Mouse (Mus musculus) adrenal gland, postnatal 25 days (tissue): ENCODE data around the gene Zfp874b. TPM values are rescaled to one million over a fixed set of nuclear protein-coding genes. Genes with fewer than 3 reads are reported as not detected.
"Not testable (repeated sequence)": the region's sequence is repeated elsewhere in the genome, so short reads cannot be mapped to it uniquely, and the experiment has no call there.

Experiments used
- DNase-seq: peaks from one replicate; pipeline ENCODE4 v3.0.0; 2021; ENCODE audit warnings: mixed read lengths
- long read RNA-seq: library from polyadenylated mRNA; stranded (forward); transcript quantifications from one replicate; pipeline ENCODE4 v2.0.0, GENCODE M21; 2021
- total RNA-seq: library from RNA; stranded (reverse); gene quantifications from 2 replicates; pipeline ENCODE4 v1.2.3, GENCODE M21; 2021

Gene Zfp874b
- 15.9 and 18.7 TPM in 2 replicates for total RNA-seq
- long read RNA-seq = 0 reads

DNA sequence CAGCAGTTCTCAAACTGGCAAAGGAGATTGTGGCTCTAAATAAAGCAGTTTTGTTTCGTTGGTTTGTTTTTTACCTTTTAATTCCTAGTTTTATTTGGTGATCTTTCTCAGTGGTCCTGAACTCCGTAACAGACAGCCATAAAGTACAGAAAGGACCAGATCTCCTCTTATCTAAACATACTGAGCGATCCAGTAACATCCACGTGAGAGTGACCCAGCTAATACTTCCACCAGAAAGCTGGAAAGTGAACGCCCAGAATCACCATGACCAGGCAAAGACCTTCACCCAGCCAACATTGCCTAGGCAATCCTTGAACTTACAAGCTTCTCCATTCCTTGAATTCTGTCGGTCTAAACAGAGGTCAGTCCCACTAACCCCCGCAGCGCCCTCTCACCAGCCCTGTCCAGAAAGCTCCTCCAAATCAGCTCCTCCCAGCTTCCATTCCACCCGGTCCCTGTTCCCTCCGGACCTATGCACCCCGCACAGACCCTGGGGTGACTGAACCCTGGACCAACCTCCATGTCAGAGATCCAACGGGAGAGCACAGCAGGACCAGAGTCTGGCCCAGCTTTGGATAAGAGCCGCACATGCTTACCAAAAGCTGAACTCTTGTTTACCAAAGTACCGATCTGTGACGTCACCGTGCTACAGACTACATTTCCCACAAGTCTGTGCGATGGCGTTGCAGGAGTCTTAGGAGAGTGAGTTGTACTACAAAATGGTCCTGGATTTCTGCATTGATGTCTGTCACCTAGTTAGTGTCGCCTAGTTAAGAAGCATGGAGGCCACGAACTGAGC lies at the start of gene Zfp874b:
Zfp874b (minus strand) TSS at position 634 of the 799 bp plus-strand sequence.
- peak; percentile 71 for DNase-seq

DNA sequence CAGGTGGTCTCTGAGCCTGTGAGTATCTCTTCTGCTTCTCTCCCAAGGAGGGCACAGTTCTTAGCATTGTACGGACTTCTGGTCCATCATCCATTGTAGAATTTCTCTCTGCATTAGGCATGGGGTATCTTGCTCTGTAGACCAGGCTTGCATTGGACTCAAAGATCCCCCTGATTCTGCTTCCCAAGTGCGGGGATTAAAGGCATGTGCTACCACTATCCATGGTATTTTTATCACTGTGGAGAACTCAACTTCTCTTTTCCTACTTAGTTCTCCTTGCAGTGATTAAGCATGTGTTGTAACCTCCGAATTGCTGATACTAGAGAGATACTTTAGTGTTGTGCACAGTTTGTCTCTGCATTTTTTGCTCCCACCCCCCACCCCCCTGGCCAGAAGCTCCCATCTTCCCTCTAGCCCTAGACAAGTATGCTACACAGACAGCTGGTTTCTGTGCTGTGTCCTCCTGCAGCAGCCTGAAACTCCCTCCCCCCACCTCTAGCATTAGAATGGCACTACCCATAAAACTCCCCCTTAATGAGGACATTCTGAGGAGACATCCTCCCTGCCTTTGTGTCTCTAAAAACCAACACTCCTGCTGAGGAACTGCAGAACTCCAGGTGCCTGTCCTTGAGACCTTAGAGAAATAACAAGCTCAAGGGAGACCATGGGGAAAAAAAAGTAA lies 43.1 kb upstream of the Zfp874b start:
- DNase-seq = no peak

GRCm38 (mm10) chr13:67525753-67526410 lies 41.8 kb upstream of the Zfp874b start, which contains the start of the genes Gm26965 and Zfp87:
Gene Gm26965 (minus strand): TSS chr13:67526151.
Gene Zfp87 (minus strand): TSS chr13:67526177.
- DNase-seq = peak; percentile 85

GRCm38 (mm10) chr13:67500908-67501307 lies 16.9 kb upstream of the Zfp874b start:
- no peak for DNase-seq

GRCm38 (mm10) chr13:67500084-67500719 lies 16.1 kb upstream of the Zfp874b start, which contains the start of gene Zfp58:
Gene Zfp58 (minus strand): TSS chr13:67500555.
- DNase-seq = peak; percentile 62

DNA sequence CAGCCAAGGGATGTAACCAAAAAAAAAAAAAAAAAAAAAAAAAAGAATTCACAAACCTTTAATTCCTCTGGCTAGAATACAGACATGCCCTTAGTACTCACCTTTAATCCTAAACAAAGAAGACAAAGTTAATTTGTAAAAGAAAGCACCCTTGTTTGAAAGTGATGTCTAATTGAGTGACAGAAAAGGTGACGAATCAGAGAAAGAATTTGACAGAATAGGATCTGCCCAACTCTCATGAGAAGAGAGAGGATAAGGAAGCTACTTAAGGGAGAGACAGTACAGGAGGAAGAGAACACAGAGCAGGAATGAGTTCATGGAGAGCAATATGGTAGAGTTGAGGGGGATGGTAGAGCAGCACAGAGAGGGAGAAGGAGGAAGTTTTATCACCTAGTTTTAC lies 11.6 kb upstream of the Zfp874b start:
- DNase-seq = no peak

DNA sequence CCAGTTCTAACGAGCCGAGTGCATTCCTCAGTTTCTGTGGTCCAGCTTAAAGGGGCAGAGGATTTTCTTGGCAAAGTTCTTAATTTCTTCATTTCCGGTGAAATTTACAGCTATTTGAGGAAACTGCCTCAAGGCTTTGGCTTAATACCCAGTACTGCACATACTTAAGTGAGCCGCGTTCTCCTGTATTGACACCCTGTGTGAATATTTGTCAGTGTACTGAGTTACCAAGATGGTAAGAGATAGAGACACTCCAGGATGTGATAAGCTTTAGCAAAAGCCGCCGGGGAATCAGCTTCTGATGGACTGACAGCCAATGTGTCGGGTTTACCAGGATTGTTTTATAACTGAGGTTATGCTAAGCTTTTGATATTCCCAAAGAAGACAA lies 360 bp upstream of the Zfp874b start:
- DNase-seq = no peak

- no peak for DNase-seq
These were observed 2.5 kb downstream of the Zfp874b start for GRCm38 (mm10) chr13:67481528-67481927.

GRCm38 (mm10) chr13:67469274-67469673 lies 14.8 kb downstream of the Zfp874b start:
- no peak for DNase-seq

- not testable (repeated sequence) for DNase-seq
These were observed 20.4 kb downstream of the Zfp874b start for GRCm38 (mm10) chr13:67463506-67464185.

DNA sequence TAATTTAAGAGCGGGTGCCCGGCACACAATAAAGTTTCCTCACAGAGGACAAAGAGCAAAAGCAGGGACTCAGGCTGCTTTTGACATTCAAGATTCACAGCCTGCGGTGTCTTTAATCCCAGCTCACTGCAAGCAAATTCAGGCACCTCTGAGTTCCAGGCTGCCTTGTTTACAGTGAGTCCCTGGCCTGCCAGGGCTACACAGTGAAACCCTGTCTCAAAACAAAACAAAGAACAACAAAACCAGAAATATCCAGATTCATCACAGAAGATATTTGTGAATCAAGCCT lies 32.1 kb downstream of the Zfp874b start:
- no peak for DNase-seq

- DNase-seq = peak; percentile 83
These were observed 32.7 kb downstream of the Zfp874b start, which contains the start of gene Zfp874a for GRCm38 (mm10) chr13:67451172-67452020. Gene Zfp874a (minus strand): TSS chr13:67451624.

GRCm38 (mm10) chr13:67437095-67437494 lies 47.0 kb downstream of the Zfp874b start:
- DNase-seq = not testable (repeated sequence)

DNA sequence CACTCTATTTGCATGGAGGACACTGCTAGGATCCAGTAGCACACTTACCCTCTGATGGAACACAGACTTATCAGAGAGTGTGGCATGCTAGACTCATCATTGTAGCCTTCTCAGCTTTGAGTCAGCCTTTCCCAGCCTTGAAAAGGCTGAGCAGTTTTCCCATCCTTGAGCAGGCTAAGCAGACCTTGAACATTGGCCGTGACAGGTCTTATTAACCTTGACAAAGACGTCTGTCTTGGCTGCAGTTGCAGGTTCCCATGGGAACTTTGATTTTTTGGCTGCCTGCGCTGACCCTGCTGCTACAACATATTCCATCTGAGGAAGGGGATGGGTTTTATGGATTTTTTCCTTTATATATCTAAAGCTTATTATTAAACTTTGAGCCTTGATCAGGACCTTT lies 55.9 kb downstream of the Zfp874b start:
- DNase-seq = peak; percentile 55

GRCm38 (mm10) chr13:67425699-67426098 lies 58.4 kb downstream of the Zfp874b start:
- DNase-seq = not testable (repeated sequence)

GRCm38 (mm10) chr13:67422532-67422931 lies 61.5 kb downstream of the Zfp874b start:
- DNase-seq = not testable (repeated sequence)
